Mouse (Mus musculus) gastrocnemius, adult 8-10 months (tissue): Measurements from ENCODE around the gene Csrnp3. TPM values are rescaled to one million over a fixed set of nuclear protein-coding genes. Genes with fewer than 3 reads are reported as not detected.

ENCODE experiments used
- DNase-seq, 2 experiments: peaks; one replicate each; pipeline ENCODE4 v3.0.0; 2022; ENCODE audit warnings: low spot score in 2 of 2
- total RNA-seq, 4 experiments: library from RNA; stranded (reverse); gene quantifications; 2 replicates each; pipeline ENCODE4 v1.2.4; 2022

Csrnp3 gene
- total RNA-seq, 4 experiments from 2014 or later = 0.02 to 0.21 (median 0.07) TPM

DNA sequence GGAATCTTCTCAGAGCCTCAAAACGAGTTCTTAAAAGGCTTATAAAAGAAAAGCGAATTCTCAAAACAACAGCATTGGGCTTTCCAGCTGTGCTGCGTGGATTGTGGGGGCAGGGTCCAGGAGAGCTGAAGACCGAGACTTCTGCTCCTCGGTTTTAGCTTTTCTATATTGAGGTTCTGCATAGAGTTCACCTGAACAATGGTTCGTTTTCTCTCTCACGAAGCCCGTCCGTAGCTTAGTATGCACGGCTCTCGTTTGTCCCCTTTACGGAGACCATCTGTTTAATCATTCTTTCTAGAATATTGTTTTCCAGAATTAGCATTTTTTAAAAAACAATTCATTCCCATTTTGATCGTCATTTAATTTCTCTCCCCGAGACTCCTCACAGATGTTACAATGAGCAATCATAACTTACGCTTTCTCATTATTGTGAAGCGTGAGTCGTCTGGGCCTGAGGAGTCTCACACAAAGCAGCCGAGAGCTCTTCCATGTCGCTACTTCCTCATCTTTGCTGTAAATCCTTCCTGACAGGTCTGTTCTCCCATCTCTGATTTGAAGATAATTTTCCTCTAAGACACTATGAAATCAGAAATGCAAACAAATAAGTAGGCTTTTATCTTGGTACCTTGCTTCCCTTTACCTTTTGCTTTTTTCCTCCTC, 163.6 kb downstream of the Csrnp3 start:
- DNase-seq = no peak

- no peak for DNase-seq
These were observed 164.1 kb downstream of the Csrnp3 start for GRCm38 (mm10) chr2:66009677-66010076.

DNA sequence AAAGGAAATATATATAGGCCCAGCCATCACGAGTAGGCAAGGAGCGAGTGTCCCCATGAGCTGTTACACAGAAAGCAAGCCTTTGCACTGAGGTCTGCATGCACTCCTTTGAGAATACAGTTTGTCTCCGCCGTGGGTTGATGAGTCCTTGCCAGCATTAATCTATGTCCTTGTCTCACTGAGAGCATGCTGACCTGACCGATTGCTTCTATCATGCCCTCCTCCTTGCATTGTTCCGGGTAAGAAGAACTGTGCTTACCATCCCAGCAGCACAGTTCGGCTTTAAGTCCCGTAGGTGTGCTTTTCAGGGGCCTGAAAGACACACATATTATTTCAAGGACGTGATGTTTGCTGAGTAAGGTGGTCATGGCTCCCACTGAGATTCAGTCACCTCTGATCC, 173.1 kb downstream of the Csrnp3 start:
- no peak for DNase-seq

DNA sequence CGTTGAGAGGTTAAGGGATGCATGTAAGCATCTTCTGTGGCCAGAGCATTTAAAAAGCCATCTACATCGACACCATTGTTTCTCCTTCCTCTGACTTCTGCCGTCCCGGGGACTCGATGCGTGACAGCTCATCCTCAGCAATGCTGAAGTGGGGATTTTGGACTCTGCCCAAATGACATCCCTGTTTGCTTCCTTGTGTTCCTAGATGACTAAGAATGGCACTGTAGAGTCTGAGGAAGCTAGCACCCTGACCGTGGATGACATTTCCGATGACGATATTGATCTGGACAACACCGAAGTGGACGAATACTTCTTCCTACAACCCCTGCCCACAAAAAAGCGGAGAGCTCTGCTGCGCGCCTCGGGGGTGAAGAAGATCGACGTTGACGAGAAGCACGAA, 173.7 kb downstream of the Csrnp3 start:
- no peak for DNase-seq

DNA sequence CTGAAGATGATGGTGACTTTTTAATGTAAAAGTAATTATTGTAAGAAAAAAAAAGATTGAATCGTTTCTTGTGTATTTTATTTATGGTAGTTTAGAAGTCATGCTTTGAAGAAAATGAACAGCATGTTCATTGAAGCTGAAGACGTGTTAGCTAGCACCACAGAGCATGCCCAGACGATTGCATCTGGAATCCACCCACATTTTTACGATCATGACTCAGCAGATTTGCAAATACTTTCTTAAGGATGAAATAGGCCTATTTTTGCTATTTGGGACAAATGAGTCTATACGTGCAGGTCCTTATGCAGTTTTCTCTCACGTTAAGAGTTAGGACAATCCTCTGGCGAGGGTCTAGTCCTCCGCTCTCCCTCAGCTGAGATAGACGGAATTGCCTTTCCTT, 177.9 kb downstream of the Csrnp3 start:
- no peak for DNase-seq

DNA sequence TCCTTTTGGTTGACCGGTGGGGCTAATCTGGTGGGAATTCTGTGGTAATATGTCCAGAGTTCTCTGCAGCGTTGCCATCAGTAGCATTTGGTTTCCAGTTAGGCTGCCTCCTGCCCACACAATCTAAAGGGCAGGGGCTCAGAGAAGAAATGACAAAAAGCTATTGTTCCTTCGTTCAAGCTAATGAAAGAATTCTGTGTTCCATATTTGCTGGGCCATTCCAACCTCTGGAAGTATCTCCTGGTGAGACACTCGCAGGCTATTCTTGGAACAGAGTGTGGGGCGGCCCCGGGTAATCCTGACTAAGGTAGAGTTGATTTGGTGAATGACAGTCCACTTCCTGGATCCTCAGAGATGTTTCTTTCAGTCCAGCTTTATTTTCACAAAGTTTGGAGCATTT, 179.3 kb downstream of the Csrnp3 start:
- no peak for DNase-seq

DNA sequence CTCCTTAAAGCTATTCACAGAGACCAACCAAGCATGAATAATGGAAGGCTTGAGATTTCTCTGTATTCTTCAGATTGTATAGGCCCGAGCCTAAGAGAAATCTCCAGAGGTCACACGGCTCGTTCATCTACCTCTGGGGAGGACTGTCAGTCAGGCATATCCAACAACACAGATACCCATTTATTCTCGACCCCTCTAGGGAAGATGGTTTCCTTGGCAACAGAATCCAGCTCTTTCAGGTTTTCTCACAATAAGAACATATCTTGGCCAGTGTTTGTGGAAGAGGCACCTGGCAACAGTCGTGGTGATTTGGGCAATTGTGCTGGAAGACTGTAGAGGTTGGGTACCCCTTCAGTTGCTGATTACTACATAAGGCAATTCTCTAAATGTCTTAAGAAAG, 183.2 kb downstream of the Csrnp3 start:
- DNase-seq = no peak

- no peak for DNase-seq
These were observed 189.5 kb downstream of the Csrnp3 start for GRCm38 (mm10) chr2:66034907-66035679.

DNA sequence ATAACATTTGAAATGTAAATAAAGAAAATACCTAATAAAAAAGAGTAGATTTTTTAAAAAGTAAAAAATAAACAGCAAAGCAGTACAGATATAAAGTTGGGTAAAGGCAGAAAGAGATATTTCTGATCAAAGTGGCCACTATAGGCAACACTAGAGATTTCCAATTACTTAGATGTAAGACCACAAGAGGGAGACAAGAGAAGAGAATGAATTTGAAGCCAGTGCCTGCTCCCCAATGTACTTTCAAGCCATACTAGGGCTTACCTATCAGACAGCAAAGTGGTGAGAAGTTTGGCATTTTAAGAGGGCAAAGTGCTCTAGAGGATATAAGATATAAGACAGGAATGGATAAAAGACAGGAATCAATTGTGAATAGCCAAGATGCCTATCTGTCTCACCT, 195.0 kb downstream of the Csrnp3 start:
- DNase-seq = no peak

GRCm38 (mm10) chr2:66041203-66041916, 195.8 kb downstream of the Csrnp3 start:
- no peak for DNase-seq

DNA sequence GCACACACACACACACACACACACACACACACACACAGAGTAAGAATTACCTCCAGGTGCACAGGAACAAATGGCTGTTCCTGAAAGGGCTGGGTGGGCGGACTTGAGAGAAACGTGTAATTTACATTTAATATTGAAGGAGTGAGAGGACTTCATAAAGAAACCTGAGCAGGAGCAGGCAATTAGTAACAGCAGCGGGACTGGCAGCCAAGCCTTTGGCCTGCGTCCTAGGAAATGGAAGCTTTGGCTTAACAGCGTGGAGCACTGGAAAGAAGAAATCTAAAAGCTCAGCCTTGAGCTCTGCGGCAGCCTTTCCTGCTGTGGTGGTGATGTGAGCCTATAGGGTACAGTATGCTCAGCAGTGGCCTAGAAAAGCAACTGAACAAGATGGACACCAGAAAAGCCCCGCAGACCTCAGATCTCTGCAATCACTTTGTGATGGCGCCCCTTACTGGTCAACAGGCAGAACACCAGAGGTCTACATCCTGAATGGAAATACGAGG, 196.4 kb downstream of the Csrnp3 start:
- DNase-seq = no peak

DNA sequence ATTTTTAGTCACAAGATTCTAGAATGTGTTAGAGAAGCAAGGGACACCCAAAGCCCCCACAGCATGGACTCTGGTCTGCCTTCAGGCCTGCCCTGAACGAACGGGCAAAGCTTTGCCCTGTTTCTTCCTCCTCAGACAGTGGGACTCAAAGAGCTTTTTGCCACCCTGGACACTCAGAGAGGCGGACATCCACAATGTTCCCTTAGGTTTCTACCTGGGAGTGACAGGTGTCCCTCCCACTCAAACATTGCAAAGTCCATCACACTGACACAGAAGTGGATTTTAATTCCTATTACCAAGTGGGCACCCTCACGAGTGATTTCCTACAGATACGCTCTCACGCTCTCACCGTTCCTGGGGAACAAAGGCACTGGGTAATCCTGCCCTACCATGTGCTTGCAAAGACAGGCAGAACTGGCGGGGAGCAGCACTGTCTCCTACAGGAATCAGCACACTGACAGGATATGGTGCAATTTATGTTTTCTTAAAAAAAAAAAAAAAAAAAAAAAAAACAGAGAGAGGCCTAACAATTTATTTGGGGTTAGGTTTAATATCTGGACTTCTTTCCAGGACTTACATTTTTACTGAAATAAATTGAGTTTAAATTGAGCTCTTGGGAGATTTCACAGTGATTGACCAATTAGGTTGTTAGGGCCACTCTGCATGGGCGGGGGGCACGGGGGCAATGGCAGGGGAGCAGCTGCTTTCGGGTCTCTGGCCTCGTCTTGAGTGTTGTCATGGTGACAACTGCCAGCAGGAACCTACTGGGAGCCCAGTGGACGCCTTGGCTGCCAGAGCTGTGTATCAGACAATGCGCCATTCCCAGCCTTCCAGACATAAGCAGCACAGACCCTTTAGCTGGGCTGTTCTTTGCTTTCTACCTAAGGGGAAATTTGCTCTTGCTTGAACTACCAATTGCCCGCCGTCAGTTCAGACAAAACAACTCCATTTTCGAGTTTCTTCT, 198.2 kb downstream of the Csrnp3 start:
- no peak for DNase-seq

- DNase-seq = no peak
These were observed 199.0 kb downstream of the Csrnp3 start for GRCm38 (mm10) chr2:66044405-66045089.

- no peak for DNase-seq
These were observed 217.7 kb downstream of the Csrnp3 start for GRCm38 (mm10) chr2:66063291-66063690.

DNA sequence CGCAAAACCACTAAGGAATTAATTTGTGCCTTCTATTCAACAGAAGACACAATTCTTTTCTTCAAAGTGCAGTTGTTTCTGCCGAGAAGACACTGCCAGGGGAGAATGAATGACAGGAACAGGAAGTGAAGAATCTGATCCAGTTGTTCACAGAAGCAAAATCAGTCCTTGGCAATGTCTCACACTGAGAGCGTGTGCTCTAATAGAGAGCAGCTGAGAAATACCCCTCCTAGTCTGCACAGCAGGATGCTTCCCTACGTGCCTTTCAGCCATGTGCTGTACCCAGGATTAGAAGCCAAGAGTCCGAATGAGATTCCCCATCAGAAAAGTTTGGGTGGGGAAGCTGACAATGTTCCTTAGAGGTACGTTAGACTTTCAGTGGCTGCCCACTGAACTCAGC, 223.9 kb downstream of the Csrnp3 start:
- DNase-seq = no peak

- DNase-seq = no peak
These were observed 235.2 kb downstream of the Csrnp3 start for GRCm38 (mm10) chr2:66080731-66081130.
